Mouse (Mus musculus): ENCODE measurements around the gene Psma1.
A peak's percentile ranks its signal among the peaks of the same experiment; 100 is the strongest.

The Psma1 gene

DNA sequence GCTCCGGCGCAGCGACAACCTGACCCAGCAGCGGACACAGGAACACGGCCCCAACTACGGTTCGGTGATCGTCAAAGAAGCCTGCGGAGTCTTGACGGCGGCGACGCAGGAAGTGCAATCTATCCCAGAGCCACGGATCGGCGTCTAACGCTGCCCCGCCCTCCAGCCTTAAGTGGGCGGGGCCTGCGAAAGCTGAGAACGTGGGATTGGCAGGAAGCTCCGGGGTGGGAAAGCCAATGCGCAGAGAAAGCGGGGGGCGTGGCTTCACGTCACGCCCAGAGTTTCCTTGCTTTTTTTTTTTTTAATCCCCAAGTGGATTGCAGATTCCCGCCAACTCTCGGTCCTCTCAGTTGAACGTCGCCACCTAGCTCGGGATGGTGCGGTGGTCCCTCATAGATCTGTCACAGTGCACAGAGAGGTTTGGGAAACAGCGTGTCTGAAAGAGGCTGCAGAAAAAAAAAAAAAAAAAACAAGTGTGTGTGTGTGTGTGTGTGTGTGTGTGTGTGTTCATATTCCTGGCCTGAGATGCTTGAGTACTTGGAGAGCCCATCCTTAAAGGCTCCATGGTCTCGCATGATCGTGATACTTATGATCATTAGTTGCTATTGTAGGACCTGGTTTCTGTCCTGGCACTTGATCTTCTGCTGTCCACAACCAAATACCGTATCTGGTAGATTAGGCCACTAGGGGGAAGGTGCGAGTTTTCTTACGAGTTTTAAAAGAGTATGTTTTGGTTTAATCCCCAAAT lies at the start of gene Psma1:
Gene Psma1, minus strand, starts transcription at position 114 of the 748 bp plus-strand sequence.
- peak; percentile 99 for DNase-seq (ENCODE audit: low read depth, low spot score)

DNA sequence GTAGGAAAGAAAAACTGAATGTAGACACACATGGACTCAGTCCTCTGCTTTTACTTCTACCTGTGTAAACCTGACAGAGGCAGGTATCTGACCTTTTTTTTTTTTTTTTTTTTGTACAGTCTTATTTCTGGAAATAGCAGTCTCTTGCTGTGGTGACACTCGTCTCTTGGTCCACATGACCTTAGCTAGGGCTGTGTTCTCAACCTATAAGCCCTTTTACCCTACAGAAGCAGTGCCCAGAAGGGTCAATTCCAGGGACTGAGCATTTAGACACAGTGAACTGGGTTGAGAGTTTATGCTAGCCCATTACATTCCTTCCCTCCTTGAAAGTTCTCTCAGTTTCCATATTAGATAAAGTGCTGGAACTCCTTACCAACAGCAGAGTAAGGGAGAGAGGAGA lies 47.6 kb upstream of the Psma1 start:
- DNase-seq (ENCODE audit: low read depth, low spot score): no peak

DNA sequence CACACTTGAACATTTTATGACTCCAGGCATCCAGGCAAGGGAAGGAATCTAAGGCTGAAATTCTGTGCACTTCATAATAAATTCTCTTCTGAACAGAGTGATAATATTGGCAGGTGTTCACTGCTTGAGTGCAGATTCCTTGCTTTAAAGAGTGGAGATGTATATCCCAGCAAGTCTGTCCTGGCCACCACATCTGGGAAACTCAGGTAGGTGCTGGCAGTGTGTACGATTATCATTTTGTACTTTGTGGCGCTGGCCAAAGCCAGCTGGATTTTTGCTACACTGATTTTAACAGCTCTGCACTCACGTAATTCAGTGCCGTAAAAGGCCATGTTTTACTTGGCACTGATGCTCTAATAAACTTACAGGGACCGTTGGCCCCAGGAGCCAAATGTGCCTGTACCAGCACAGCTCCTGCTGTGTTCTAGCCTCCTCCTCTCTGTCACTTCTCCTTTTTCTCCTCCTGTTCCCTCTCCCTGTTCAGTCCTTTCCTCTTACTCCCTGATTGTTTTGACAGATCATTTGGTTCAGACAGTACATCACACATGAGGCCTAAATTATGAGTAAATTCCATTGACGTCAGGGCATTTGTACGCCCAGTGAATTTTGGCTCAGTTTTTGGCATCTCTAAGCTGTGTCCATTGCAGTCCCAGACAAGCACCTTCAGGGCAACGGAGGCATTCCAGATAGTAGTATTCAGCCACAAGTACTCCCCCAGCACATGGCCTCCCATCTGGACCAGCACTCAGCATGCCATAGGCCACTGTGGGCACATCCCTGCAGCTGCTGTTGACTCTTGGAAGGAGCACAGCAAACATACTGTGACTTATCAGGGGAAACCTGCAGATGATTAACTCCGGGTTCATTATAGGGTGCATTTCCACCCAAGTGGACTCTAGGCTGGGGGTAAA lies 46.9 kb upstream of the Psma1 start:
- DNase-seq (ENCODE audit: low read depth, low spot score): no peak

DNA sequence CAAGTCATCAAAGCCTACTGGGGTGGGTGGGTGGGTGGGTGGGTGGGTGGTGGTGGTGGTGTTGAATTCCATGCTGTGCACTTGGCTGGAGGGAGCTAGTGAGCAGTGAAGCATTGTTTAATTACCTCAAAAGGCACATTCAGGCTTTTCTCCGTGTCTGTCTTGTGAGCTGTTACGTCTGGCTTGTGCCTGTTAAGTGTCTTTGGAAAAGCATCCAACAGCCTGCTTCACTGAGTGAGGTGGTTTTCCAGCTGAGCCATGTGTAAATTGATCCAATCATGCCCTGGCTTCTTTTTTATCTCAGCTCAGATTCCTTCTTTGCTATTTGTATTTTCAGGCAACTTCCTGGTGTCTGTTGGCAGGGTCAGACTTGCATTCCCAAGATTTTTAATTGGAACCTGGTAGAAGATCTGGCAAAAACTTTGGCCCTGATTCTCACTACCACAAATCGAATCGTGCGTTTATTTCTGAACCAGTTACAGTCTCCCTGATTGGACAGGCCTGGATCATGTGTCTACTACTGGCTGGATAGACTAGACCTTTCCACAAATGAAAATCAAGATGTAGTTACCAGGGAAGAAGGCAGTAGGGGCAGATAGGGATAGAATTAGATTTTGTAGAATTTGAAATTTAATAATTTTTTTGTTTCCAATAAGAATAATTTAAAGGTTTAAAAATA lies 45.9 kb upstream of the Psma1 start:
- DNase-seq (ENCODE audit: low read depth, low spot score): no peak

DNA sequence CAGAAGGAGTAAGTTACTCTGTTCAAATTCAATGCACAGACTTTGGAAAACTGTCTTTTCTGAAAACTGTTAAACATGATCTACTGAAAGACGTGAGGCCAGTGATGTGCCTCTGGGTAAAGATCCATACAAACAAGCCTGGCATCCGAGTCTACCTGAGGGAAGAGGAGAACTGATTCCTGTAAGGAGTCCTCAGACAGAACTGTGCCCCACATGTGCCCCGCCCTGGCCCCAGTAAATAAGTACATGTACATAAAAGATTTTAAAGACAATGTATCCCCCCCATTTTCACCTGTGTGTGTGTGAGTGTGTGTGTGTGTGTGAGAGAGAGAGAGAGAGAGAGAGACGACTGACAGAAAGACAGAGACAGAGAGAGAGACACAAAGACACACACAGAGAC lies 42.0 kb upstream of the Psma1 start:
- no peak for DNase-seq (ENCODE audit: low read depth, low spot score)

DNA sequence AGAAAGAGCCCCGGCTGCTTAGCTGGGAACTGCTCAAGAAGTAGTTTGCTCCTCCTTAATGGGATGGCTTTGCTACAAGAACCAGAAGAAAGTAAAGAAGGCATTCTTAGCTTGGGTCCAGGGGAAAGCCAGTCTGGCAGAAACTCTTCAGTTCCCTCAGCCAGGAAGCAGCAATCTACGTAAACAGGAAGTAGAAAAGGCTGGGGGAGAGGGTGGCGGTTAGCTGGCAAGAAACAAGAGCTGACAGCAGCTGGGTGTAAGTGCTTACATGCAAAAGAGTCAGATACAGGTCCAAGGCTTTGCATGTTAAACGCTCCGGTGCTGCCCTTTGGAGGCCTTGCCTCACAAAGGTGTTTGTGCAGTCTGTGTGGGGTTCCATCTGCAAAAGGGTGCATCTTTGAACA lies 41.5 kb upstream of the Psma1 start:
- no peak for DNase-seq (ENCODE audit: low read depth, low spot score)

DNA sequence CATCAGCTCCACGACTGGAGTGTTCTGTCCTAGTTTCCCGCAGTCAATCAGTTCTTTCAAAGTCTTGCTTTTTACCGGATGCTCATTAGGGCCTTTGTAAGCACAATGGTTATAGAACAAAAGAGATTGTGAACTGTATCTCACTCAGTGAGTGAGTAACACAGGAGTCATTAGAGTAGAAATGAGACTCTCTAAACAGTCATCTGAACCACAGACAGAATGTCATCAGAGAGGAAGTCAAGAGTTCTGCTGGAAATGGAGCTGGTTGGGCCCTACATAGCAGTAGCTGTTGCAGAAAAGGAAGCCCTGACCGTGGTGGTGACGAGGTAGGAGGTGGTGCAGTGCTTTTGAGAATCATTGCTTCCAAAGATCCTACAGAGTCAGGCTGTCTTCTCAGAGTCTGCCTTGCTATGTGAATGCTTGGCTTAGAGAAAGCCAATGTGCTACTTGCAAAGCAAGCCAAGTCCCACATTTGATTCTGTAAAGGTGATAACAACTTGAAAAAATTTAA lies 40.5 kb upstream of the Psma1 start:
- DNase-seq (ENCODE audit: low read depth, low spot score): no peak

DNA sequence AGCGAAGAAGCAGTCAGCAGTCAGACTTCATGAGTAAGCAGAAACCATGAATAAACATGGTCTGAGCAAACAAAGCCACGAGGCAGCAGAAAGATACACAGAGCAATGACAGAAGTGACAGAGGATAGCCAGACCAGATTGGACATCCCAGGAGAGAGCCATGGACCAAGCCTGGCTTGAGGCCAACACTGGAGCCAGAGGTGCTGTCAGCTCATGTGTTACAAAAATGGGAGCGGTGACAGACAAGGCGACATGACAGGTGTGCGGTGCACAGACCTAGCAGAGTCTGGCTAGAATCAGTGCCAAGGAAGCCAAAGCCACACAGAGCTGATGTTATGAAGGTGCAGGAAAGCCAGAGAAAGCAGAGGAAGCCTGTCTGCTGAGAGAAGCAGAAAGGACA lies 35.3 kb upstream of the Psma1 start:
- DNase-seq (ENCODE audit: low read depth, low spot score): no peak

DNA sequence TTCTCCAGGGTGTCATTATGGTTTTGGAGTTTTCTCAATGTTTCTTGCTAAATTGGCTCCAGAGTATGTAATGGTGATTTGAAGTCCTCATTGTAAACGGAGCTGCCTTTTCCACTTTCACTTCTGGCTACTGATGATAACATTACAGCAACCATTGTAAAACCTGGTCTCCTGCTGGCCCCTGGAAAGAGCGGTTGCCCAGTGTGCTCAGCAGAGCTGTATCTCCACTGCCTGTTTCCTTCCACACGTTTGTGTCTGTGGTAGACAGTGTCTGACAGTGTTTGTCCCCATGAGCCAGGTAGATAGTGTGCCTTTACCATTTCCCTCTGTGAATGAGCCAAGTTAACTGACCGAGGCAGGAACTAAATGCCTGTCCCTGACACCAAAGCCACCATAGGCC lies 33.1 kb upstream of the Psma1 start:
- no peak for DNase-seq (ENCODE audit: low read depth, low spot score)

DNA sequence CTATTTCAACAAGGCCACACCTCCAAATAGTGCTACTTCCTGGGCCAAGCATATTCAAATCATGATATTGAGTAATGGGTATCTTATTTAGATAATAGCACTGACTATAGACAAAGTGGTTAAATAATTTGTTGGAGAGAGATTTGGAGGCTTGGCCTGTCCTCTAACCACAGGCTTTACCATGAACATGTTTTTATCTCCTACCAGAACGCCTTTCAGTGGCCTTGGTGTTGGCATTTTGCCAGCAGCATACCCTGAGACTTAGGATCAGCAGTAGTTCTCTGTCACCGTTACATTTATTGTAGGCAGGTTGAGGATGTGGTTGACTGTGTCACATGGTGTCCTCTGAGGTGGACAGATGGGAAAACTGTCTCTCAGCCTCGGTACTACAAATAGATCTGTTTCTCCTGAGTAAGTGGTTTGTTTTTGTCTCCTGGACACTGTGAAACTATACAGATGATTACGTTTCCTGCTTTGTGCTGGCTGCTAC lies 25.4 kb upstream of the Psma1 start:
- DNase-seq (ENCODE audit: low read depth, low spot score): no peak

DNA sequence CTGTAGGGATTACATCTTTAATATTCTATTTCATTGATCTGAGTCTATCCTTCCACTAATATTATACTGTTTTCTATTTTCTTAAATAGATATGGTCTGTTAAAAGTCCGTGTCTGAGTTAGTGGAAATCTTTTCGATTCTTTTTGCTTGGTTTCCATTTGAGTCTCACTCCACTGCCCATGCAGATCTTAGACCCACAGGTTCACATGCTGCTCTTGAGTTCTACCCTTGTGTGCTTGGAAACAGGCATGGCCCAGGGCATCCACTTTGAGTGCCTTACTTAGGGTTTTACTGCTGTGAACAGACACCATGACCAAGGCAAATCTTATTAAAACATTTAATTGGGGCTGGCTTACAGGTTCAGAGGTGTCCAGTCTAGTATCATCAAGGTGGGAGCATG lies 24.9 kb upstream of the Psma1 start:
- DNase-seq (ENCODE audit: low read depth, low spot score): no peak

DNA sequence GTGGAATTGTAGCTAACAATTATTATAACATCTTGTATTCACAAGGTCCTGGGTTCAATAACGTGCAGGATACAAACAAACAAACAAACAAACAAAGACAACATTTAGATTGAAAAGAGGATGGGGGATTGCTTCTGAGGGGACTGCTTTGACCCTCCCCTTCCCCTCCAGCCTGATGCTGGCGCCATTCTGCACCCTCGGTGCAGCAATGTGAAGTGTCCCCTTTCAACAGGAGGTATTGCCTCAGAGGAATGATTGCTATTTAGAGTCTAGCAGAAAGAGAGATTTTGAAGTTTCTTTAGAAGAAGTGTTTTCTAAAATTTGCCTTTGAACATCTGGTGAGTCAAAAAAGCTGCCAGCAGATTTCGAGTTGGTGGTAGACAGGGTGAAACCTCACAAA lies 23.3 kb upstream of the Psma1 start:
- DNase-seq (ENCODE audit: low read depth, low spot score): no peak

DNA sequence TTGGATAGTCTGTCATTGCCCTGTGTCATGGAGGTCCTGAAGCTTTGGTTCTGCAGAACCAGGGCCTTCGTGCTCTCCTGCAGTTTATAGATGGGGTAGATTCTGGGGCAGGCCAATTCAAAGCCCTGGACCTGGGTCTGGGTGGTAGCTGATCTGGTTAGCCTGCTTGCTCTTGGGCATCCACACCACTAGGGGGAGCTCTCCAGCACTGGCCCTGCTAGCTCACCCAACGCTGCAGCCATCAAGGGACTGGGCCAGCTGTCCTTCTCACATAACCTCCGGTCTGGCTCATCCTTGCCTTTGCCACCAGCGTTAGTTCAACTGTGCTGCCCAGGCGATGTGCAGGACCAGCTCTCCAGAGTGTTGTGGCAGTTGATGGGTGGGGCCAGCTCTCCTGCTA lies 18.8 kb upstream of the Psma1 start:
- no peak for DNase-seq (ENCODE audit: low read depth, low spot score)

DNA sequence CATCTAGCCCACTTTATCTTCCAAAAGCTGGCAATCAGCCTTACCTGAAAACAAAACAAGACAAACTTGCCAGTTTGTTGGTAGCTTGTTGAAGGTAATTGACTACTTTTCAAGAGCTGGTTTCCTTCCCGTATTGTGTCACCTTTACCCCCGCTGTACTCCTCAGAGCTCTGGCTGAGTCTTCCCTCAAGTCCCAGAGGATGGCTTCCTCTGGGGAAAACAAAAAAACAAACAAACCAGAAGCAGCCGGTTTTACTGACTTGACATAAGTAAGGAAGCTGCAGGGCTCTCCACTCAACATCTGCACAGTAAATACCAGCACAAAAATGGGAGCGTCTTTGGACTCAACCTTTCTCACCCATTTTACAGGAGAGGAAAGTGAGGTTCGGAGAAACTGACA lies 18.0 kb upstream of the Psma1 start:
- no peak for DNase-seq (ENCODE audit: low read depth, low spot score)

DNA sequence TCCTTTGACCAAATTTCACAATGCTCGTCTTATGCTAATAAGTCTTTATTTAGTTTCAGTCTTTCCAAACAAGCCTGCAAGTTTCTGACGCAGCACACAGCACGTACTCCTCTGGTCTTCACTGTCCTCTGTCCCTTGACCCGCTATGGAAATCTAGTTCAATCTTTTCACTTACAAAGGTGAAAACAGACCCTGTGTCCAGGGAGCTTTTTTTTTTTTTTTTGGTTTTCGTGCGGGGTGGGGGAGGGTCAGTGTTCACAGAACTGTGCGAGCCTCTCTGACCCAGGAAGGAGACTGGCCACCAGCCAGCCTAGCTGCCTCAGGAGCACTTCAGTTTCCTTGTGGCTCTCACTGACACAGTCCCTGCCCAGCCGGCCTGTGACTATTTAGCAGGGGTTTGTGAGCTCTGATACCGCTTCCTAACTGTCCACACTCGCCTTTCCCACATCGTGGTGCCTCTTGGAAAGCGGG lies 16.6 kb upstream of the Psma1 start:
- DNase-seq (ENCODE audit: low read depth, low spot score): no peak

DNA sequence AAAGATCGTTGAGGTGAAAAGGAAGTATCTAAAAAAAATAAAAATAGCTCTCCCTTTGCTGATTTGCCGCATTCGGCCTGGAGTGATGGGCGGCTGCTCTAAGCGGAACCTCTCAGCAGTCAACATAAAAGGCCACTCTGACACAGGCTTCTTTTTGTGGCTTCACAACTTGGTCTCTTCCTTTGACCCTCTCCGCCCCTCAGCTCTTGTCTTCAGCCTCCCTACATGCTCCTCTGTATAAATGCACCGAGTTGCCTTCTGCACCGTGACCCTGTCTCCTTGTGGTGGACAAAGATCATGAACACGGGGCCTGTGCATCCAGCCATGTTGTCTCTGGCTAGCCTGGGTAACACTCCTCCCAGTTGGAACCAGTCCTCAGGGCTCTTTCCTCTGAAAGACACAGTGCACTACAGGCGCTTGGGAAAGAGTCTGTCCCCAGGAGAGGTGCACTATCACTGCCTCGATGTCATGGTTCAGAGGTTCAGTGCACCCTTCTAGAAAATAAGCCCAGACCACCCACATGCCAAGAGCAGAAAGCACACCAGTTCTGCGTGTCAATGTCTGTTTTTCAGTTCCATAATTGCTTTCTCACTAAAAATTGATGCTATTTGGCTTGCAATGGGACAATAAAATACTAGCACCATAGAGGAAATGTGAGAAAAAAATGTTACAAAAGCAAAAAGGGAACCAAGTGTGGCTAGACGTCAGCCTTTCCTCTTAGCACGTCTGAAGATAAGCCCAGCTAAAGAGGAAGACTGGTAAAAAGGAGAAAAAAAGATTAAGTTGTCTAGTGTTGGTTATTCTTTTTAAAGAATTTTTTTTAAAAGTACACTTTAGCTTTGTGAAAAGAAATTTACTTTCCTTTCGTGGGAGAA lies 15.8 kb upstream of the Psma1 start:
- DNase-seq (ENCODE audit: low read depth, low spot score): no peak

DNA sequence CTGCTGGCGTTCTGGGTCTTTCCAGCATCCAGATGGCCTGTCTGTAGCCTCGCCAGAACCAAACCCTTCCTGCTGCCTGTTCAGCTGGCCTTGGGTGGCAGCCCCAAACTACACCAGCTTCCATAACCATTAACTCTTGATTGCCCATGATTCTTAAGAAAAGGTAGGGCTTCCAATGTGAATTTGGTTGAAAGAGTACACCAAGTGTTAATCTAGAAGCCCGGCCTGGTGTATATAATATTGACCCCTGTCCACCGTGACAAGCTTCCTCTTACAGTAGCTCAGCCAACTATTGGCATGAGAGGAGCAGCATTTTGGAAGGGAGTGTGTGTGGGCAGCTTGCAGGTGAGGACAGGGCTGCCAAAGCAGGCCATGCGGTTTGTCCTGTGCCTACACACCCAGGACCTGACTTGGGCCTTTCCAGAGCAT lies 14.2 kb upstream of the Psma1 start:
- no peak for DNase-seq (ENCODE audit: low read depth, low spot score)

DNA sequence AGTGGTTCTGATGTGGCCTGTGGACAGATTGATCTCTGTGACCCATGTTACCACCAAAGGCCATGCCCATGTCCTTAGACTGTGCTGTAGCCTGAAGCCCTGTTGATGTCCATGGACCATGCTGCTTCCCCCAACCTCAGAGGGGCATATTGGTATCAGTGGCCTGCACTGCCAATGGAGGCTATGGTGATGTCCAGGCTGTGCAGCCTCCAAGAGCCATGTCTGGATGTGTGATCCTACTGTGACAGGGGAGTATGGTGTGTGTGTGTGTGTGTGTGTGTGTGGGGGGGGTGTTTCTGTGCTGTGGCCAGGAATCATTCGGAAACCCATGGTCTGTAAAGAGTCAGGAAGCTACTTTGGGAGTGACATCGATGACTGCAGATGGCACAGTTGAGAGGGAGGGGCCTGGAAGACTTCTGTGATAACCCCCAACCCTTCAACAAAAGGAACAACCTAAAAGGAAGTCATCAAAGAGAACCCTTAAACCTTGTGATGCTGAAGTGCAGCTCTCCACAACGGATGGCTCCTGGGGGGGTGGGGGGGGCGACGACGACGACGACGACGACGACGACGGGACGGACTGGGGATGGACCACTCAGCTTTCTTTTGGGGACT lies 8.5 kb upstream of the Psma1 start:
- DNase-seq (ENCODE audit: low read depth, low spot score): no peak

DNA sequence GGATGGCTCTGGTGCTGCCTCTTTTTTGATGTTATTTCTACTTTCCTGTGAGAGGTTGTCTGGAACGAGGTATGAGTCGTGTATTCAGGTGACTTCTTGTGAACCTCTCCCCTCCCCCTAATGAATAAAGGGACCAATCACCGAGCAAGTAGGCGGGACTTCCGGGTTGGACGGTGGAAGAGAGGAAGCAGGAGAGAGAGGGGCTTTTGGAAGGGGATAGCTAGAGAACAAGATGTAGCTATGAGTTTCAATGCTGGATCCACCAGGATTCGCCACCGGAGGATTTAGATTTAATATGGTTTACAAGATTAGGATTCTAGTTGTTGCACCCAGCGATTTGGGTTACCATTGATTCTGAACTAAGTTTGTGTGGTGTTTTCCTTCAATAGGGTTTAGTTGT lies 7.1 kb upstream of the Psma1 start:
- DNase-seq (ENCODE audit: low read depth, low spot score): no peak

DNA sequence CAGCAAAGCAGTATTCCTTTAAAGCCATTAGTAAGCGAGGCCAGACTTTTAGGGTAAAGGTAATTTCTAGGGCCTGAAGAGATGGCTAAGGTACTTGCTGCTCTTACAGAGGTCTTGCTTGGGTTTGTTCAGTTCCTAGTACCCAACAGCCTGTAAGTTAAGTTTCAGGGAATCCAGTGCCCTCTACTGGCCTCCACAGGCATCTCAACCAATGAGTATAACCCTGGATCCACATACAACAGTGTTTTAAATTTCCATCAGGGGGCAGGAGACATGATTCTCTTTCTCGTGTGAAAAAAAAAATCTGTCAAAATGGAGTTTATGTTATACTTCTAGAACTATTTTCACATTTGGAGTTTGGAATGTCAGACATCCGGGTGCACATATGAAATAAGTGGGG lies 5.8 kb upstream of the Psma1 start:
- DNase-seq (ENCODE audit: low read depth, low spot score): peak; percentile 44

Measured in forelimb bud, embryonic 11.5 days (tissue).